Mouse (Mus musculus) intestine, postnatal 0 days (tissue): ENCODE results near the gene Olfr1061. TPM values are rescaled to one million over a fixed set of nuclear protein-coding genes. Genes with fewer than 3 reads are reported as not detected.
"Not testable (repeated sequence)": the region's sequence is repeated elsewhere in the genome, so short reads cannot be mapped to it uniquely, and the experiment has no call there.

Experiments
- ATAC-seq: fragments of 200-750 bp; cut with Nextera tagmentation; 2 replicates; pipeline ENCODE4 v1.8.0; 2017; ENCODE audit warnings: mild to moderate bottlenecking, moderate TSS enrichment, moderate library complexity
- H3K27ac ChIP-seq: fragments of 300-500 bp; sonication (generic); 2 replicates; pipeline ENCODE4 v1.5.1; 2014; ENCODE audit warnings: mild to moderate bottlenecking, low read depth, low read length, moderate library complexity
- H3K27me3 ChIP-seq: fragments of 300-500 bp; sonication (generic); replicated peaks from 2 replicates; pipeline ENCODE4 v1.6.1; 2014; ENCODE audit warnings: low read length, mixed read lengths; ENCODE audit not compliant: control insufficient read depth, insufficient read depth
- H3K36me3 ChIP-seq: fragments of 300-500 bp; sonication (generic); 2 replicates; pipeline ENCODE4 v1.6.1; 2014; ENCODE audit warnings: mild to moderate bottlenecking, moderate library complexity; ENCODE audit not compliant: control insufficient read depth, insufficient read depth
- H3K4me1 ChIP-seq: fragments of 300-500 bp; sonication (generic); replicated peaks from 2 replicates; pipeline ENCODE4 v1.6.1; 2014; ENCODE audit warnings: antibody characterized with exemption, low read length, mixed read lengths; ENCODE audit not compliant: control insufficient read depth, insufficient read depth
- H3K4me2 ChIP-seq: fragments of 300-500 bp; sonication (generic); replicated peaks from 2 replicates; pipeline ENCODE4 v1.6.1; 2014; ENCODE audit warnings: low read depth, mild to moderate bottlenecking, moderate library complexity
- H3K4me3 ChIP-seq: fragments of 300-500 bp; sonication (generic); 2 replicates; pipeline ENCODE4 v1.5.1; 2014; ENCODE audit warnings: low read depth, low read length
- H3K9ac ChIP-seq: fragments of 300-500 bp; sonication (generic); 2 replicates; pipeline ENCODE4 v1.6.1; 2014; ENCODE audit warnings: mild to moderate bottlenecking, low read depth, low read length
- H3K9me3 ChIP-seq: fragments of 300-500 bp; sonication (generic); 2 replicates; pipeline ENCODE4 v1.6.1; 2016; ENCODE audit warnings: mixed run types; ENCODE audit not compliant: control insufficient read depth
- CTCF ChIP-seq: sonication (generic); IDR thresholded peaks from 2 replicates; pipeline ENCODE4 v1.5.1; 2016; ENCODE audit warnings: low read depth, mild to moderate bottlenecking, control low read depth, antibody characterized with exemption, moderate library complexity
- WGBS: fragments of 180-500 bp; shearing (Covaris S2); extraction: QIAGEN DNeasy Blood & Tissue Kit; methylation state at CpG from one replicate; pipeline ENCODE4 v1.1.7; 2014; 5-methylcytosine and 5-hydroxymethylcytosine counted together
- polyA plus RNA-seq: library from polyadenylated mRNA; unstranded; fragments of >200 nt; fragmentation: Nextera tagmentation; extraction: Ambion mirVana; gene quantifications from 2 replicates; pipeline ENCODE4 v1.2.1, GENCODE M21; 2015

Olfr1061 gene
- polyA plus RNA-seq, 1 experiment from 2014 or later = not detected

GRCm38 (mm10) chr2:86395114-86395513 lies 18.7 kb downstream of the Olfr1061 start:
- no peak overlapping the region for H3K4me2 ChIP-seq
- no peak for ATAC-seq
- 85% methylated on average over 2 of the region's 2 CpGs for WGBS
- no peaks in the 10 kb centered on the region for H3K36me3 ChIP-seq
- H3K27me3 ChIP-seq = no peaks in the 10 kb centered on the region
- no peak overlapping the region for H3K27ac ChIP-seq
- no peak overlapping the region for H3K9ac ChIP-seq
- no peak overlapping the region for H3K4me3 ChIP-seq
- no peaks in the 10 kb centered on the region for H3K9me3 ChIP-seq
- no peaks in the 10 kb centered on the region for H3K4me1 ChIP-seq
- no peak for TF ChIP-seq CTCF

DNA sequence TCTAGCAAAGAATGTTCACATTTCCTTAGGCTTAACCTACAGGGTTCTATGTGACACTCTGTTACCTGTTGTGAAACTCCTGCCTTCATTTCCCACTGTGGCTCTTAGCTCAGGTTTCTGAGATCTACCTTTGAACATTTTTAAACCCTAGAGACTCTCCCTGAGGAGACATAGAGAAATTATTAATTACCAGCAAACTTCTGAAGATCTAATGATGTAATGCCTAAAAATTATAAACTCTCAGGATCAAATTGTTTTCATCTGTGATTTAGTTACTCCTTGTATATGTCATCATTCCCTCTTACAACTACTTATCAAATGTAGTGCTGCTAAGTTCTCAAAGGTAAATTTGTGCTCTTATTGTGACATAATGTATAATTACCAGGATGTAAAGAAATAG lies 25.4 kb downstream of the Olfr1061 start, which contains the start of gene Olfr1058:
TSS of gene Olfr1058 (minus strand) at position 101 of the 400 bp plus-strand sequence.
- not testable (repeated sequence) for H3K4me2 ChIP-seq, H3K36me3 ChIP-seq, H3K4me3 ChIP-seq, H3K4me1 ChIP-seq, H3K27ac ChIP-seq, H3K9ac ChIP-seq, H3K27me3 ChIP-seq, ATAC-seq, H3K9me3 ChIP-seq

GRCm38 (mm10) chr2:86378293-86378692 lies 35.6 kb downstream of the Olfr1061 start, which contains the start of gene Olfr1057:
Olfr1057 (minus strand) TSS chr2:86378393.
- no peaks in the 10 kb centered on the region for H3K27me3 ChIP-seq

DNA sequence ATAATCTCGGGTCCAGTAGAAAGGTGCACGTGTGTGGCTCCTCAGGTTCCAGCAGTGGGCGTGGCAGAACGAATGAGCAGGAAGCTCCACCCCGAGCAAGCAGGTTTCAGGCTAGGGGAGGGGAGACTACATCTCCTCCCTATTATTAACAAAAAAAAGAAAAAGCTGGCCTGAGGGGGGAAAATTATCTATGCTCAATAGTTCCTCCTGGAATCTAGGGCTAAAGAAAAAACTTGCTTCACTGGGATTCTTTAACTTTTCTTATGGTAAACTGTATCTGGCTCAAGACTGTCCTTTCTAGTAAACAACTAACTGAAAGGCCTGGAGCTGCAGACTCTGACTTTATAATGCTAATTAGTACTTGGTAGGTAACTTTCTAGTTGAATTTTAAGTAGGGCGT lies 47.5 kb downstream of the Olfr1061 start:
- H3K4me3 ChIP-seq, H3K9me3 ChIP-seq, H3K9ac ChIP-seq, ATAC-seq, H3K27ac ChIP-seq, H3K4me1 ChIP-seq, H3K4me2 ChIP-seq, H3K27me3 ChIP-seq, H3K36me3 ChIP-seq: not testable (repeated sequence)
- WGBS = no CpG with 5 or more reads among the region's 6 CpGs

More at GRCm38 (mm10) chr2:86378293-86378692, 35.6 kb downstream of the Olfr1061 start, which contains the start of gene Olfr1057:
- no peak for ATAC-seq
- H3K9ac ChIP-seq = no peak within 1 kb of the TSS
- H3K27ac ChIP-seq = no peak within 1 kb of the TSS
- H3K4me1 ChIP-seq = no peaks in the 10 kb centered on the region
- no peak within 1 kb of the TSS for H3K4me3 ChIP-seq
- TF ChIP-seq CTCF = no peak
- no peak within 1 kb of the TSS for H3K4me2 ChIP-seq
- H3K36me3 ChIP-seq = no peaks in the 10 kb centered on the region
- H3K9me3 ChIP-seq = no peaks in the 10 kb centered on the region

Other genes starting within 250 kb of the Olfr1061 start
- not detected in 2 replicates for gene Olfr1043, start 246.5 kb downstream of the Olfr1061 start, polyA plus RNA-seq
- not detected in 2 replicates for gene Olfr1044, start 236.2 kb downstream of the Olfr1061 start, polyA plus RNA-seq
- not detected in 2 replicates for gene Olfr52, start 228.4 kb downstream of the Olfr1061 start, polyA plus RNA-seq
- gene Olfr1045, start 211.0 kb downstream of the Olfr1061 start, polyA plus RNA-seq = not detected in 2 replicates
- not detected in 2 replicates for gene Olfr1046, start 194.7 kb downstream of the Olfr1061 start, polyA plus RNA-seq
- not detected in 2 replicates for gene Olfr1047, start 182.6 kb downstream of the Olfr1061 start, polyA plus RNA-seq
- gene Olfr1048, start 173.8 kb downstream of the Olfr1061 start, polyA plus RNA-seq = not detected in 2 replicates
- not detected in 2 replicates for gene Olfr1049, start 155.7 kb downstream of the Olfr1061 start, polyA plus RNA-seq
- not detected in 2 replicates for gene Olfr1051, start 135.0 kb downstream of the Olfr1061 start, polyA plus RNA-seq
- not detected in 2 replicates for gene Olfr1052, start 121.6 kb downstream of the Olfr1061 start, polyA plus RNA-seq
- gene Olfr1053, start 98.8 kb downstream of the Olfr1061 start, polyA plus RNA-seq = not detected in 2 replicates
- not detected in 2 replicates for gene Olfr1054, start 78.6 kb downstream of the Olfr1061 start, polyA plus RNA-seq
- not detected in 2 replicates for gene Olfr1055, start 63.8 kb downstream of the Olfr1061 start, polyA plus RNA-seq
- gene Olfr1056, start 51.6 kb downstream of the Olfr1061 start, polyA plus RNA-seq = not detected in 2 replicates
- not detected in 2 replicates for gene Olfr1057, start 35.7 kb downstream of the Olfr1061 start, polyA plus RNA-seq
- not detected in 2 replicates for gene Olfr1058, start 25.5 kb downstream of the Olfr1061 start, polyA plus RNA-seq
- not detected in 2 replicates for gene Olfr1062, start 12.7 kb upstream of the Olfr1061 start, polyA plus RNA-seq
- not detected in 2 replicates for gene Olfr1065, start 36.5 kb upstream of the Olfr1061 start, polyA plus RNA-seq
- gene Olfr1066, start 42.2 kb upstream of the Olfr1061 start, polyA plus RNA-seq = not detected in 2 replicates
- not detected in 2 replicates for gene Olfr228, start 73.3 kb upstream of the Olfr1061 start, polyA plus RNA-seq
- not detected in 2 replicates for gene Olfr1076, start 94.4 kb upstream of the Olfr1061 start, polyA plus RNA-seq
- not detected in 2 replicates for gene Olfr1079, start 128.4 kb upstream of the Olfr1061 start, polyA plus RNA-seq
- not detected in 2 replicates for gene Olfr1080, start 144.2 kb upstream of the Olfr1061 start, polyA plus RNA-seq
- not detected in 2 replicates for gene Olfr1082, start 184.9 kb upstream of the Olfr1061 start, polyA plus RNA-seq
- not detected in 2 replicates for gene Olfr1084, start 225.7 kb upstream of the Olfr1061 start, polyA plus RNA-seq
- not detected in 2 replicates for gene Olfr1085, start 248.0 kb upstream of the Olfr1061 start, polyA plus RNA-seq